Mouse (Mus musculus) neural tube, embryonic 11.5 days (tissue): Measurements from ENCODE around the gene Pdgfra. TPM values are rescaled to one million over a fixed set of nuclear protein-coding genes. Genes with fewer than 3 reads are reported as not detected.

Experiments
- ATAC-seq: fragments of 200-750 bp; cut with Nextera tagmentation; 2 replicates; pipeline ENCODE4 v1.8.0; 2017; ENCODE audit warnings: moderate number of reproducible peaks, mild to moderate bottlenecking, moderate TSS enrichment, moderate library complexity; ENCODE audit not compliant: insufficient read depth, low FRiP score, low TSS enrichment
- DNase-seq: peaks from one replicate; pipeline ENCODE4 v3.0.0-alpha.2; 2015; ENCODE audit warnings: low spot score
- H3K27ac ChIP-seq: fragments of 300-500 bp; sonication (generic); 2 replicates; pipeline ENCODE4 v1.5.1; 2014; ENCODE audit warnings: low read depth, mild to moderate bottlenecking, low read length
- H3K27me3 ChIP-seq: fragments of 300-500 bp; sonication (generic); 2 replicates; pipeline ENCODE4 v1.6.1; 2014; ENCODE audit warnings: mild to moderate bottlenecking, low read length, mixed read lengths; ENCODE audit not compliant: control insufficient read depth, insufficient read depth
- H3K36me3 ChIP-seq: fragments of 300-500 bp; sonication (generic); 2 replicates; pipeline ENCODE4 v1.6.1; 2014; ENCODE audit warnings: mild to moderate bottlenecking, low read length, moderate library complexity, mixed read lengths; ENCODE audit not compliant: control insufficient read depth, insufficient read depth
- H3K4me1 ChIP-seq: fragments of 300-500 bp; sonication (generic); 2 replicates; pipeline ENCODE4 v1.6.1; 2014; ENCODE audit warnings: low read length, mixed read lengths; ENCODE audit not compliant: control insufficient read depth, insufficient read depth
- H3K4me2 ChIP-seq: fragments of 300-500 bp; sonication (generic); 2 replicates; pipeline ENCODE4 v1.6.1; 2014; ENCODE audit warnings: low read depth, mild to moderate bottlenecking, moderate library complexity
- H3K4me3 ChIP-seq: fragments of 300-500 bp; sonication (generic); 2 replicates; pipeline ENCODE4 v1.5.1; 2014; ENCODE audit warnings: low read depth, low read length
- H3K9ac ChIP-seq: fragments of 300-500 bp; sonication (generic); 2 replicates; pipeline ENCODE4 v1.6.1; 2014; ENCODE audit warnings: mild to moderate bottlenecking, low read length
- H3K9me3 ChIP-seq: fragments of 300-500 bp; sonication (generic); 2 replicates; pipeline ENCODE4 v1.6.1; 2016; ENCODE audit warnings: low read length; ENCODE audit not compliant: control insufficient read depth
- WGBS: fragments of 180-500 bp; shearing (Covaris S2); extraction: QIAGEN DNeasy Blood & Tissue Kit; methylation state at CpG from one replicate; pipeline ENCODE4 v1.1.7; 2014; 5-methylcytosine and 5-hydroxymethylcytosine counted together
- polyA plus RNA-seq: library from polyadenylated mRNA; unstranded; fragments of >200 nt; fragmentation: Nextera tagmentation; extraction: Ambion mirVana; gene quantifications from 2 replicates; pipeline ENCODE4 v1.2.1, GENCODE M21; 2014

The Pdgfra gene
- polyA plus RNA-seq, 1 experiment from 2014 or later: 39.6 TPM

- Histone ChIP-seq H3K9ac (no peak overlapping the region), H3K36me3 (no peaks in the 10 kb centered on the region), H3K27ac (no peak overlapping the region), H3K27me3 (no peaks in the 10 kb centered on the region), H3K4me1 (no peaks in the 10 kb centered on the region; the same call in 1 of the 2 replicates), H3K4me2 (no peak overlapping the region), H3K4me3 (no peak overlapping the region), H3K9me3 (no peaks in the 10 kb centered on the region)
- ATAC-seq (no peak), DNase-seq (peak; percentile 40)
- WGBS: 27% methylated on average over 1 of the region's 1 CpGs
Measured at GRCm38 (mm10) chr5:75209966-75210365, 57.9 kb downstream of the Pdgfra start.

GRCm38 (mm10) chr5:75214520-75214919 lies 62.4 kb downstream of the Pdgfra start:
- no peak overlapping the region for H3K4me2 ChIP-seq
- no peak overlapping the region for H3K4me3 ChIP-seq
- DNase-seq (peak; percentile 47), ATAC-seq (no peak)
- no peaks in the 10 kb centered on the region; the same call in 1 of the 2 replicates for H3K4me1 ChIP-seq
- H3K9ac ChIP-seq: no peak overlapping the region
- H3K36me3 ChIP-seq: no peaks in the 10 kb centered on the region
- no peaks in the 10 kb centered on the region for H3K9me3 ChIP-seq
- H3K27me3 ChIP-seq: no peaks in the 10 kb centered on the region
- 57% methylated on average over 6 of the region's 6 CpGs for WGBS
- H3K27ac ChIP-seq: no peak overlapping the region

GRCm38 (mm10) chr5:75214929-75215328 lies 62.8 kb downstream of the Pdgfra start:
- H3K4me3 ChIP-seq: no peak overlapping the region
- no peaks in the 10 kb centered on the region for H3K9me3 ChIP-seq
- H3K4me2 ChIP-seq: no peak overlapping the region
- no peak overlapping the region for H3K27ac ChIP-seq
- 81% methylated on average over 7 of the region's 7 CpGs for WGBS
- no peaks in the 10 kb centered on the region; the same call in 1 of the 2 replicates for H3K4me1 ChIP-seq
- H3K36me3 ChIP-seq: no peaks in the 10 kb centered on the region
- H3K9ac ChIP-seq: no peak overlapping the region
- DNase-seq: no peak
- no peaks in the 10 kb centered on the region for H3K27me3 ChIP-seq
- no peak for ATAC-seq

DNA sequence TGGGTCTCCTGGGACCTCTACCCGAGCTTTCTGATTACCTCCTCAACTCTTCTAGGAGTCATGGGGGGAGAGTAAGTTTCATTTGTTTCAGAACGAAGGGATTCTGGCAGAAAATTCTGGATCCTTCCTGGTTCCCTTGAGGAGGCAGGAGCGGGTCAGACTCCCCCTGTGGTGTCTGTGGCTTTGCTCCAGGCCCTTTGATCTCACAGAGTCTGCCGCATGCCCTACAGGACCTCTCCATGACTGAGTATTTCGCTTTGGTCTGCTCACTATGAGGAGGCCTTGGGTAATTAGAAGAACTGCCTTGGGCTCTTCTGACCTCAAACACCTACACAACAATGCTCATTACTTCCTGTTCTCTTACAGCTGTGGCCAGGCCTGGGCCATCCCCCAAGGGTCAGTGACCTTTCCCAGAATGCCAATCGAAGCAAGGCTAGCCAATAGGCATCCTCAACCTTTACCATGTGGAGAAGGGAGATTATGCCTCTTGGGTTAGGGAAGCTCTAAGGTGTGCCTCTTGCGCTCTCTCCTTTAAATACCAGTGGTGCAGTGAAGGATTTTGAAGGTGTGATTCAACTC lies 63.7 kb downstream of the Pdgfra start:
- Histone ChIP-seq H3K4me2 (no peak overlapping the region), H3K4me3 (no peak overlapping the region), H3K9ac (no peak overlapping the region), H3K27me3 (no peaks in the 10 kb centered on the region), H3K4me1 (no peaks in the 10 kb centered on the region; the same call in 1 of the 2 replicates), H3K36me3 (no peaks in the 10 kb centered on the region), H3K27ac (no peak overlapping the region), H3K9me3 (no peaks in the 10 kb centered on the region)
- WGBS: 74% methylated on average over 7 of the region's 7 CpGs
- no peak for DNase-seq
- no peak for ATAC-seq

DNA sequence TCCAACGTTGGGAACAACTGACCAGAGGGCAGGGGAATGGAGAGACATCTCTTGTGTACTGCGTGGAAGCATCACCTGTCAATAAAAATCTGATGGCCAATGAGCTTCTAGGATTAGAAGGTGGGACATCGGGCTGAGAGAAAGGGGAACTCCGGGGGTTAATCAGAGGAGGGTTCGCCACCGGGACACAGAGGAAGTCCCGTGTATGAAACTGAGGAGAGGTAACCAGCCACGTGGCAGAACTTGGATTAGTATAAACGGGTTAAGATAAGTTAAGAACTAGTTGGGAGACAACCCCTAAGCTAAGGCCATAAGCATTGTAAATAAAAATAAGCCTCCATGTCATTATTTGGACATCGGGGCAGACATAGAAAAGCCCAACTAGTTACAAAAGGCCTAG lies 69.5 kb downstream of the Pdgfra start:
- Histone ChIP-seq H3K36me3 (no peaks in the 10 kb centered on the region), H3K27ac (no peak overlapping the region), H3K4me3 (no peak overlapping the region), H3K4me1 (0 out of 2 replicates have a peak, but pooled peaks cover 3% of the 10 kb centered on the region), H3K9me3 (no peaks in the 10 kb centered on the region), H3K9ac (no peak overlapping the region), H3K4me2 (no peak overlapping the region), H3K27me3 (no peaks in the 10 kb centered on the region)
- 87% methylated on average over 10 of the region's 10 CpGs for WGBS
- DNase-seq (no peak), ATAC-seq (no peak)

GRCm38 (mm10) chr5:75222491-75223265 lies 70.6 kb downstream of the Pdgfra start:
- 44% methylated on average over 10 of the region's 10 CpGs for WGBS
- DNase-seq (peak; percentile 86), ATAC-seq (peak; percentile 96)
- 0 out of 2 replicates have a peak, but pooled peaks cover 3% of the 10 kb centered on the region for H3K4me1 ChIP-seq
- no peaks in the 10 kb centered on the region for H3K9me3 ChIP-seq
- no peak overlapping the region for H3K9ac ChIP-seq
- no peaks in the 10 kb centered on the region for H3K36me3 ChIP-seq
- H3K4me3 ChIP-seq: no peak overlapping the region
- H3K27me3 ChIP-seq: no peaks in the 10 kb centered on the region
- peak overlapping the region; percentile 21; the same call in 1 of the 2 replicates for H3K27ac ChIP-seq
- no peak overlapping the region for H3K4me2 ChIP-seq

GRCm38 (mm10) chr5:75238363-75238762 lies 86.3 kb downstream of the Pdgfra start:
- no peak for ATAC-seq
- Histone ChIP-seq H3K4me3 (no peak overlapping the region), H3K36me3 (no peaks in the 10 kb centered on the region), H3K4me2 (no peak overlapping the region), H3K9me3 (no peaks in the 10 kb centered on the region), H3K27ac (no peak overlapping the region), H3K27me3 (no peaks in the 10 kb centered on the region), H3K9ac (no peak overlapping the region), H3K4me1 (no peaks in the 10 kb centered on the region)
- DNase-seq: peak; percentile 33
- WGBS: 43% methylated on average over 2 of the region's 2 CpGs

- H3K9ac ChIP-seq: no peak overlapping the region
- WGBS: 81% methylated on average over 15 of the region's 15 CpGs
- DNase-seq (no peak), ATAC-seq (no peak)
- no peaks in the 10 kb centered on the region for H3K4me1 ChIP-seq
- no peak overlapping the region for H3K27ac ChIP-seq
- H3K9me3 ChIP-seq: no peaks in the 10 kb centered on the region
- H3K36me3 ChIP-seq: no peaks in the 10 kb centered on the region
- no peak overlapping the region for H3K4me2 ChIP-seq
- H3K4me3 ChIP-seq: no peak overlapping the region
- H3K27me3 ChIP-seq: no peaks in the 10 kb centered on the region
Measured at GRCm38 (mm10) chr5:75238928-75239777, 87.1 kb downstream of the Pdgfra start.
